Mouse (Mus musculus) T-cell, adult 2 months (primary cell): Measurements from ENCODE around the gene Hcfc1.

ENCODE experiments used
- DNase-seq: peaks from one replicate; pipeline ENCODE4 v3.0.0; 2022; ENCODE audit warnings: low spot score

Gene Hcfc1

DNA sequence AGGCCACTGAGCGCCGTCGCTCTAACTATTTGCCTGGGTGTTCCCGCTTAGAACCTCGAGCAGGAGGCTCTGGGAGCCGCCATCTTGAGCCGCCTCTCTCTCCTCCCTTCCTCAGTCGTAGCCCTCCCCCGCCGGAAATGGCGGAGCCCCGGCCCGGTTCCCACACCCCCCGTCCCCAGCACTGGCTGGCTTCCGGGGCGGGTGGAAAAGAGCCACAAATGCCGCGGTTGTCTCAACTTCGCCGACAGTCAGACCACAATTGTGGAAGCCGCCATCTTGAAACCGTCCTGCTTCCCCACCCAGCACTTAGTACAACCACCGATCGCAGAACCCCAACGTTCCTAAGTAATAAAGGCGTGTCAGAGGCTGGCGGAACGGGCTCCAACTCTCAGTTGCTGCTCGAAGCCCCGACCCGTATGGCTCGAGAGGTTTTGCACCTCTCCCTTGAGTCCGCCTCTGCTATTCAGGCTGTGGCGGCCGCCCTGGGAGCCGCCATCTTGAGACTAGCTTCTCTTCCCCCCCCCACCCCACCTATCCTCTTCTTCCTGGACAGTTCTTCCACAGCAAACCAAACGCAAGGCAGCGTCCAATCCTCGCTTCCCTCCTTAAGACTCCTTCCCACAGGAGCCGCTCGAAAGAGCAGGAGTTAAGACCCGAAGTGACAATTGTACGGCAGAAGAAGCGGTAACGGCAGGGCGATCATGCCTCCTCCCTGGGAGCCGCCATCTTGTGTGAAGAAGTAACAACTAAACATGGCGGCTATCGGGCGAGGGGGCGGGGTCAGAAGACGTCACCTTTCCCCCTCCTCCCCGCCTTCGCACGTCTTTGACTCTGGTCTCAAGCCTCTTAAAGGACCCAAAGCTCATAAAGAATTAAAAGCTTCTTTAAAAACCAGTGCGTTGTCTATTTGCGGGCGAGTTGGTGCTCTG, at the start of gene Hcfc1:
TSS of gene Hcfc1 (minus strand) at position 110 of the 929 bp plus-strand sequence.
- DNase-seq, result peak; percentile 87

DNA sequence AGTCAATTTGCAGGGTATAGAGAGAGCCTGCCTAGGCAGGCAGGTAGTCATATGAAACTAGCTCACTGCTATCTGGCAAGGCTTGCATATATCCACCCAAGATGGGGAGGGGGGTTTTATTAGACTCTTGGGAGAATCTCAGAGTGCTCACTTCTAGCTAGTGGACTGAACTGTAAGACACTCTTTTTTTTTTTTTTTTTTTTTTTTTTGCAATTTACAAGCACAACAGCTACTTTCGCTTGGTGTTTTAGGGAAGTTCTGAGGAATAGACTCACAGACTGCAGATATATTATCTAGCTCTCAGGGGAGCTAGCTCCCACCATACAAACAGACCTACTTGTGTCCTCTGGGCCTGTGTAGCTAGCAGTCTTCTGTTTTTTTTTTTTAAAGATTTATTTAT, 48.4 kb upstream of the Hcfc1 start:
- DNase-seq, result no peak

DNA sequence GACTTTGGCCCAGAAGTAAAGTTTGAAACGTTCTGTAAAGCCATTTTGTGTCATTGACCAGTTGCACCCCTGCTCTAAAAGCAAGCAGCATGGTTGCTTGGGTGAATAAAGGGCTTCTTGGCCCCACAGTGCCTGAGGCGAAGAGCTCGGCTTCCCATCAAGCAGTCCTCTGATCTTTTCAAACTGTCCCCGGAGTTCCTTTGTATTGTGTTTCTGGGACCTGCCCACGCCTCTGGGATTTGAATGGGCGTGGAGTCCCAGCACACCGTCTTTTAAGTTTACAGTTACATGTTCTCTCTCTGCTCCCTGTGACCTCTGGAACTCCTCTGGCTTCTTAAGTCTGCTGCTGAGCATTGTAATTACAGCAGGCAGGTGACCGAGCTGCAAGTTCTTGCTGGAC, 41.9 kb upstream of the Hcfc1 start:
- DNase-seq, result no peak

DNA sequence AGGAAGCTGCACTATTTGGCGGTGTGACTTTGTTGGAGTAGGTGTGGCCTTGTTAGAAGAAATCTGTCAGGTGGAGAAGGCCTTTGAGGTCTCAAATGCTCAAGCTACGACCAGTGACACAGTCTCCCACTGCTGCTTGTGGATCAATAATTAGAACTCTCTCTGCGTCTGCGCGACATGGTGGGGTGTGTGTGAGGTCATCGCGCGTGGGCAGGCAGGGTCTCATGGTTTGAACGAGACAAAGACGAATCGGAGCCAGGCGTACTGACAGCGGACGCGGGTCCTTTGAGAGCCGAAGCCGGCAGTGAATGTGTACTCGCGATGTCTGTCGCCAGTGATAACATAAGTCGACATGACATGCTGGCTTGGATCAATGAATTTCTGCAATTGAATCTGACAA, 40.2 kb upstream of the Hcfc1 start:
- DNase-seq, result no peak

DNA sequence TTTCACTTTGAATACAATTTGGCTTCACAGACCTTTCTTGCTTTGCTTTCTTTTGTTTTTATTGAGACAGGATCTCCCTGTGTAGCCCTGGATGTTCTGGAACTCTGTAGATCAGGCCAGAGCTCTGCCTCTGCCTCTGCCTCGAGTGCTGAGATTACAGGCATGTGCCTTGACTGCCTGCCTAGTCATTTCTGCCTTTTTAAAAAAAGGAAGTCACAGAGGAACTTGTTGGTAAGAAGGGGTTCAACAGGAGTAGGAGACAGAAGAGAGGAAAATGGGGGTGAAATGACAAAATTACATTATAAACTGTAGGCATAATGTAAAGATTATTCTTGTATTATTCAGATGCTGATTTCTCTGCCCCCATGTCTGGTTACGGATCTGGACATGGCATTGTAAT, 37.5 kb upstream of the Hcfc1 start:
- no peak for DNase-seq

DNA sequence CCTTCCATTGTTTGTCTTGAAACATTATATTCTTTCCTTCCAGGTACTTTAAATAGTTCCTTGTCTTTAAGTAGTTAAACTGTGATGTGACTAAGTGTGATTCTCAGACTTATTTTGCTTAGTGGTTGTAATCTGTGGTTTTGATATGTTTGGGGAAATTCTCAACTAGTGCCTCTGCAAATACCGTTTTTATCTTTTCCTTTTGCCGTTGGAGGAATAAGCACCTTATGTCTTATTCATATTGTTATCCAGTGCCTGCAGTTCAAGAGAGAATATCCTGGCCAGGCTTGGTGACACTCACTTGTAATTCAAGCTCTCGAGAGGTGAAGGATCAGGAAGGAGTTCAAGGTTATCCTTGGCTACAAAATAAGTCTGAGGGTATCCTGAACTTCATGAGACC, 34.9 kb upstream of the Hcfc1 start:
- no peak for DNase-seq

DNA sequence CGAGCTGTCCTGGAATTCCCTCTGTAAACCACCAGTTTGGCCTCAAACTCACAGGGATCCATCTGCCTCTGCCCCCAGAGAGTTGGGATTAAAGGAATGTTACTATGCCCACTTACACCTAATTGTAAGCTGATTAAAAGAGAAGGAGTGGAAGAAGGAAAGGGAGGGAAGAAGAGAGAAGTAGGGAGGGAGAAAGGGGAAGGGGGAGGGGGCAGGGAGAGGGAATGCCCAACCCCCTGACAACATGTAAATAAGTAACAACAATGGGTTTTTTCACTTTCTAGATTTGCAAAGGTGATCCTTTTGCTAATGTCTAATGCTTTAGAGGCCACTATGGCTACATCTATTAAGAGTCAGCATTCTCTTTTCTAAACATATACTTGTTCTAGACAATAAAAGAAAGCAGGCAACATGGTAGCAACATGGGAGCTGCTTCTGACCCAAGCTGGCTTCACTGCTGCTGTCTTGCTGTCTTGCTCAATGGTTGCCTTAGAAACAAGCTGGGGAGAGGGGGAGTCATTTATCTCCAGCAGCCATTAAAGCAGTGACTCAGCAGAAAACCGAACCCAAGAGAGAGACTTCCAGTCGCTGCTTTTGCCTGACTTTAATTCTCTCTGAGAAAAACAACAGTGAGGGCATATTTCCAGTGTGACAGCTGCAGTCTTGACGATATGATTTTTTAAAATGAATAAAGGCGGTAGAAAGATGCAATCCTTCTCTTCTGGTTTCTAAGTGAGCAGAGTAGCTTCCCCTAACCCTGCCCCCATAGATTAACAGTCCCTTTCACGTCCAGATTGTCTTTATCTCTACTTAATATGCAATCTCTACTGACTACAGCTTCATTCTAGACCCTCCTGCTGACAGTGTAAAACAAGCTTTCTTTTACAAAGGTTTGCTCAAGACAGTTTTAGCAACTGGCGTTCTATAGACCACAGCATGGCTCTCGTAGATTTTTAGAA, 33.0 kb upstream of the Hcfc1 start:
- DNase-seq, result no peak

DNA sequence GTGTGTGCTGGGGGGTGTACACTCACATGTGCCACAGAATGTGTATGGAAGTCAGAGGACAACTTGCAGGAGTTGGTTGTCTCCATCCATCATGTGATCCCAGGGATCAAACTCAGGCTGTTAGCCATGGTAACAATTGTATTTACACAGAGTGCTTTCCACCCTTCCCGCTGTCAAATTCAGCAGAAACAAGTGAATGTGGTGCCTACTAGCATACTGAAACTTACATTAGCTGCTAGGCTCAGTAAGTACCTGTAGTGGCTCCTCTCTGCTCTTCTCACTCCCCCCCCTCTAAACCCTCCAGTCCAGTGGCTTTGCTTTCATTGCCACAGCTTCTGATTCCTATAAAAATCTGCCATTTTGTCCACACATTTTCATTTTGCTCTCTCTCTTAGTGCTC, 11.6 kb upstream of the Hcfc1 start:
- no peak for DNase-seq

DNA sequence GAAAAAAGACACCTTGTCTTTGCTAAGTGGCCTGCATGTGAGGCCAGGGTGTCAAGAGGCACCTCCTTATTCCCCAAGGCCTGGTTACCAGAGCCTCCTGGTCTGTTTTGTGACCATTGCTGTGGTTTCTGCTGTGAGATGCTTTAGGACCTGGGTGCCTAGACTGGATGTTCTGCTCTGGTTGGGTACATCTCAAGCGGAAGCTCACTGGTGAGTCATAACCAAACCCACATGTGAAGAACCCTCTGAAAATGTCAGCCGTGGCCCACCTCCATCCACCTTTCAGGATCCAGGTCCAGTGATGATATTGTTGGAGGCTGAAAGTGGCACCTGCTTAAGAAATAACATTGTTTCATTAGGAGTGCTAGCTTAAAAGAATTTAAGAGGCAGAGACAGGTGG, 10.1 kb upstream of the Hcfc1 start:
- DNase-seq, result no peak

DNA sequence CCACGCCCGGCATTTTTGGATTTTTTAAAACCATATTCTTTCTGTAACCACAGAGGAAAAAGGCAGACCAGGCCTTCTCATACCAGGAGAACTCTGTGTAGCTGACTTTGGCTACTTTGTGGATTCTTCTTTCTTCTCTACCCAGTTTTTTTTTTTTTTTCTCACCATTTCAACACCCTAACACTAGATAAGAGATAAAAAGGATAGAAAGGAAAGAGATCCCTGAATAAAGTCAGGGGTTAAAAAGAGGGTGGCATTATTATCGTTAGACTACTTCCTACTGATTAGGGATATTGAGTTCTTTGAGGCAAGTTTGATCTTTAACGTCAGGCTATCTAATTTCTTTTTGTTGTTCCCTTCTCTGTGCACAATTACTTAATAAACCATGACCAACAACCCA, 6.6 kb upstream of the Hcfc1 start:
- DNase-seq, result no peak

DNA sequence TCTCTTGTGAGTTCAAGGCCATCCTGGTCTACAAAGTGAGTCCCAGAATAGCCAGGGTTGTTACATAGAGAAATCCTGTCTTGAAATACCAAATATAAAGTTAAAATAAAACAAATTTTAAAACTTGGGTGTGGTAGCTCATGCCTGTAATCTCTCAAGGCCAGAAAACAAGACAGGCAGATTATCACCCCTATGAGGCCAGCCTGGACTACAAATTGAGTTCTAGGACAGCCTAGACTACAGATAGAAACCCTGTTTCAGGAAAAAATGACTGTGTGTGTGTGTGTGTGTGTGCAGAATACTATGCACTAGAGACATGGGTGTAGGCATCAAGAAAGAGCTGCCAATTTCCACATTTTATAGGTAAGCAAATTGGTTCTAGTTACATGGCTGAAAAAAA, 4.6 kb upstream of the Hcfc1 start:
- no peak for DNase-seq

DNA sequence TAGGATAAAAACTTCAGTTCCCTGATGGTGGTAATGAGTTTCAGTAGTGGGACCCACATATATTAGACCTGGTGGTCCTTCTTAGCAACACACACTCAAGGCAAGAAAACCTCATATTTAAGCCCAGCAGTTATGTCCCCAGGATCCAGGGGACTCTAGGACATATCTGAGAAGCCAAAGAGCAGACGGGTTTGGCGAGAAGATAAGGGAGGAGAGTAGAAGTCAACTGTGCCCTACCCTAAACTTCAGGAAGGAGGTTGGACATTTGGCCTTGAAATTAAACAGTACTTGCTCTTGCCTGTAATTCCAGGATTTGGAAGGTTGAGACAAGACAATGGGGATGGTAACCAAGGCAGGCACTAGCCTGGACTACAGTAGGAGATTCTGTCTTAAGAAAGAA, 3.6 kb upstream of the Hcfc1 start:
- DNase-seq, result no peak

DNA sequence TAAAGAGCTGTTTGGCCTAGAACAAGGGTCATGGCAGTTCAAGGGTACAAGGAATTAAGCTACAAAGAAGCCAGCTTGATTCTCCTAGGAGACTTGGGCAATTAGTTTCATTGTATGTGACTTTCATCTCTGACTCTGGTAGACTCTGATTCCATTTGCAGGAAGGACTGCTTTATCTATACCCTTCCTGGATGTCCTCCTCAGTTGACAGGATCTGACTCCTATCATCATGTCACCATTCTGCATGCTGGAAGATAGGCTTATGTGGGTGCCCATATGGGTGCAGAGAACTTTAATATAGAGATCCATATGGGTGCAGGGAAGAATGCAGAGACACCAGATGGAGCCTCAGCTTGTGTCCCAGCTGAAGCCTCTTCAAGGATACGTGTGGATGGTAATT, 3.0 kb upstream of the Hcfc1 start:
- DNase-seq, result no peak

DNA sequence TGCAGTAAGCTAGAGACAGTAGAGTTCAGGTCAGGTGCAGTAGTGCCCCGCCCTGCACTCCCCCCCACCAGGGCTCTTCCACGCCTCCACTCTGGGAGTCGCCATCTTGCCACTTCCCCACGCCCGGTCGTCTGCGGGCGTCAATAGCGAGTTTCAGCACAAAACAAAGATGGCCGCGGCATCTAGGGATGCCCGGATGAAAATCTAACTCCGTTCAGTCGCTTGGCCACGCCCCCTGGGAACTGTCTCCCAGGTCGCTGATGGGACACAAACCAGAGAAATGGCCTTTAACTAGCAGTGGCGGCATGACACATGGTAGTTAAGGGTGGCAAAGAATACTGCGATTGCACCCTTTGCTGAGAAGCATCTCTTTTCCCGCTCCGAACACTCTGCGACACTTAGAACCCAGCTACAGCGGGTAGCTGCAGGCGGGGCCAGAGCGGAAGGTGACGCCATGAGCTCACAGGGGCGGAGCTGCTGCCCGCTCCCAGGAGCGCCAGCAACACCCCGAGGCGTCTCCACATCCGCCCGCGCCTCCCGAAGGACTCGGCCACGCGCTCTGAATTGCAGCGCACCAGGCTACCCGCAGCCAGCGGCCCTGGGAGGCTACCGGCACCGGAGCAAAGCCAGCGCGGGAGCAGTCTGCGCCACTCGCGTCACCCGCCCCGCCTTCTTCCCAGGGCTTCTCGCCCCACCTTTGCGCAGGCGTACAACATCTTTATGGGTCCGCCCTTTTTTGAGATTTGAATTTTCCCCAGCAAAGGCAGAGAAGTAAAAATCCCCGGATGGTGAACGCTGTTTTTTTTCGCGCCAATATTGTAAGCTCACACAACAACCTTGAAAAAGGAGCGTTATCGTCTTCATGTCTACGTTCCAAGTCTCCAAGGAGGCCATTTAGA, 1.3 kb upstream of the Hcfc1 start:
- peak; percentile 88 for DNase-seq

DNA sequence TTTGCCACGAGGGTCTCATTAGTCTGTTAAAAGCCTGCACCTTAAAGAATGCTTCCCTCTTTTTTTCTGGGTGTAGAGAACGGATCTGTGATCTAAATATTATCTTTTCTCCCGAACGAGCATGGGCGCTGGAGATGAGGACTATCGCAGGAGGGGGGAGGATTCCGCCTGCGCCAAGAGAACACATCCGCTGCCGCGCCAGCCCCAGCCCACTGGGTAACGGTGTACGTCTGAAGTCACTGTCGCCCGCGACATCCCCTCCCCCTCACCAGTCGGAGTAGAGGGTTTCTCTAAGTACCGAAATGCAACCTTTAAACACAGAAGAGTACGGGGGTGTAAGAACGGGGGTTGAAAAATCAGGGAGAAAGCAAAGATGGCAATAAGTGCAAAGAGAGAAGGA, 850 bp downstream of the Hcfc1 start:
- peak; percentile 68 for DNase-seq

DNA sequence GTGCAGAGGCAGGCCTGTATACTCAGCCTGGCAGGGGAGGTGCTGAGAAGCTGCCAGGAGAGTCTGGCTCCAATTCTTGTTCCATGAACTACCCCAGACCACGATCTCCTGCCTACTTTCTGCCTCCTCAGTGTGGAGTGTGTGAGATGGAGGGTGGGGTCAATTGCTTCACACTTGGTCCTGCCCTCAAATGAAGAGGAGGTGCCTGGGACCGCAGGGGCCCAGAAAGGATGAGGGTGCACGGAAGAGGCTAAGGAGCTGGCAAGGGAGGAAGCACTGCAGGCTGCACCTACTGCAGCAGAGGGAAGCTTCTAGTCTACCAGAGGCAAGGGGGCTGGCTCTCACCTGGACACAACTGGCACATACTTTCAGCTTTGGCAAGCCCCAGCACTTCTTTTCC, 1.8 kb downstream of the Hcfc1 start:
- peak; percentile 35 for DNase-seq

DNA sequence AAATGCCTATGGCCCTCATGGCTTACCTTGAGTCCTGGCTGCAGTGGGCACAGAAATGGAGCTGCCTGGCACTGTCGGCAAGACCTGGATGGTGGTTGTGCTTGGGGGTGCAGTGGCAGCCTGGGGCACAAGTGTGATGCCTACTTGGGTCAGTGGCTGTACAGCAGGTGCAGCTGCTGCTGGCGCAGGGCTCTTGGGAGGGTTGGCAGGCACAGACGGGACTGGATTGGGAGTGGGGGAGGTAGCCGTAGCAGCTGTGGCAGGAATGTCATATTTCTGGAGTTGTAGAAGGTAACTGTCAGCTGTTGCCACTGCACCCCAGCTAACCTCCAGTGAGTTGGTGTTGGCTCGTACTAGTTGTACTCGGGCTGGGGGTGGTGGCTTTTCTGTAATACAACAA, 11.2 kb downstream of the Hcfc1 start:
- no peak for DNase-seq

DNA sequence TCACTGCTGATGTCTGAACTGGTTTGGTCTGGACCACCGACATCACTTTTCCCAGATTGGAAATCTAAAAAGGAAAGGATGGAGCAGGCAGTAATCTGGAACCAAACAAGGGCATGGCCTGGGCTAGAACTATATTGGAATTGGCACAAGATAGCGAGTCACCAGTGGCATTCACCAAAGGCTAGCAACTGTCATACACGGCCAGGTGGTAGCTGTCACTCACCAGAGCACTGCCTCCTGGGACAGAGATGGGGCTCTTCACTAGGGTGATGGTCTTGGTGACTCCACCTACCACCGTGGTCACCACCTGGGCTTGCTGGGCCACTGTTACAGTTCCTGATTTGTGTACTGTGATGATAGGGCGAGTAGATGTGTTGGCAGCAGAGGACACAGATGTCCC, 13.6 kb downstream of the Hcfc1 start:
- no peak for DNase-seq

DNA sequence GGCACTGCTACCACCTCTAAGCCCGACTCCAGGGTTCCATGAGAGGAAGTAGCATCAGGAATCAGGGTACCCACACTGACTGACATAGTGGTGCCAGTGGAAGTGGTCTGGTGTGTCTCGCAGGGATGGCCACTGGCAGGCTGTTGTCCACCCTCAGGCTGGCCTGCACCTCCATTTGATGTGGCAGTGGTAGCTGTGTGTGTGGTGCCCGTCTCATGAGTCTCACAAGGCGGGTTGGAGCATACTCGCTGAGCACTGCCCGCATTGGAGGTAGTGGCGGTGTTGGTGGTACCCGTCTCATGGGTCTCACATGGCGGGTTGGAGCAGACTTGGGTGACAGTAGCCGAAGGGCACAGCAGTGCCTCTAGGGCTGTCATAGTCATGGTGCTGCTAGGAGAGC, 16.8 kb downstream of the Hcfc1 start:
- DNase-seq, result no peak

DNA sequence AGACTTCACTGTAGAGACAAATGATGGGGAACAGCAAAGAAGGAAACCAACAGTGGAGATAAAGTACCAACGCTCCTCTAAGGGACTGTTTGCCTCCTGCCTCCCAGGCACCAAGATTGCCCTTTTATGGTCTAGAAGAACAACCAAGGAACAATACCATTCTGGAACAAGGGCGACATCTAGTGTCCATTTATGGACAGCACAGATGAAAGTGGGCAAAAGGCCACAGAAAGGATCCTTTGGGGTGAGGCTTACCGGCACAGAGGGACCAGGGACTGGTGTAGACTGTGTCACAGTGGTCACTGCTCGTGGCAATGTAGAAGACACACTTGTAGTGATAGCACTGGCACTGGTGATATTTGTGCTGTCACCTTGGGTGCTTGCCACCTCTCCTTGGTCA, 17.5 kb downstream of the Hcfc1 start:
- DNase-seq, result peak; percentile 66

DNA sequence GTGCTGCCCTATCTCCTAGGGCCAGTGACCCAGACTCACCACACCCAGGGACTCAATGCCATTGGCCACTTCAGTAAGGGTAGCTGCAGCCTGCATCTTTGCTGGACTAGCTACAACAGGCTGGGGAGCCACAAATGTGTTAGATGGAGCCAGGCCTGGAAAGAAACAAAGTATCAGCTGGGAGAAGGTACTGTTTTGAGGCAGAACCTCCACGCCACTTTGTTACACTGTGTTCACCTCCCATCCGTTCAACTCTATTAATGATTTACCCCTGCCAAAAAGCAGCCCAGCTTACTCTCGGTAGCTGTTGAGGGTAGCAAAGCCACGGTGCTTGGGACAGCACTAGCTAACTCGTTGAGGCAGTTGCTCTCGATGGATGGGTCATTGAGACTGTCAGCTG, 19.3 kb downstream of the Hcfc1 start:
- DNase-seq, result no peak

DNA sequence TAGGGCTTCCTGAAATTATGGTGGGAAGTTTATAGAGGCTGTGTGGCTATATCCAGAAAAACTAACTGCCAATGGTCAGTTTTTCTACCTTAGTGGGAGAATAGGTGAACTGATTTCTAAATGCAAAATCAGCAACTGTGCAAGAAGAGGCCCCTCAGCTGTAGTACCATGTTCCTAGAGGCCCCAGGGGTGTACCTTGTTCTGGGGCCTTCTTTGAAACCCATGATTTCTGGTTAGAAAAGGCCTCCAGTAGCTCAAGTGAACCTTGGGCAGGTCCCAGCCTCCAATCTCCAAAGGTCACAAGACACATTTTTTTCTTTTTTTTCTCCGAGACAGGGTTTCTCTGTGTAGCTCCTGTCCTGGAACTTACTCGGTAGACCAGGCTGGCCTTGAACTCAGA, 23.9 kb downstream of the Hcfc1 start:
- DNase-seq, result no peak
